Mouse (Mus musculus): ENCODE measurements around the gene Yod1. TPM values are rescaled to one million over a fixed set of nuclear protein-coding genes. Genes with fewer than 3 reads are reported as not detected.

Yod1 gene
- 10.4 and 11.2 TPM in 2 replicates for polyA plus RNA-seq (2012; rRNA removed)

GRCm38 (mm10) chr1:130717291-130717871 lies at the start of gene Yod1:
Gene Yod1 (plus strand): TSS chr1:130717327.
- H3K4me1 ChIP-seq (ENCODE audit: control insufficient read depth, insufficient read depth, low read length), result no peaks in the 10 kb centered on the region
- H3K4me3 ChIP-seq (ENCODE audit: control insufficient read depth, low read depth, low read length), result peak within 1 kb of the TSS; percentile 93
- TF ChIP-seq CTCF (IDR thresholded peaks at IDR 0.05; ENCODE audit: control insufficient read depth, insufficient read depth, insufficient replicate concordance, low read depth, low read length) (no peak), POLR2A (IDR thresholded peaks at IDR 0.05; ENCODE audit: control insufficient read depth, low read depth, low read length) (no peak; the same call in 1 of the 2 replicates)
- H3K27me3 ChIP-seq (ENCODE audit: control insufficient read depth, insufficient read depth, low read length), result no peaks in the 10 kb centered on the region
- no peaks in the 10 kb centered on the region for H3K36me3 ChIP-seq (ENCODE audit: control insufficient read depth, insufficient read depth, low read length)
- H3K27ac ChIP-seq (ENCODE audit: control insufficient read depth, insufficient read depth, low read depth, low read length), result peak within 1 kb of the TSS; percentile 88

GRCm38 (mm10) chr1:130678551-130678950 lies 38.6 kb upstream of the Yod1 start:
- no peak overlapping the region for H3K4me3 ChIP-seq (ENCODE audit: control insufficient read depth, low read depth, low read length)
- no peaks in the 10 kb centered on the region for H3K36me3 ChIP-seq (ENCODE audit: control insufficient read depth, insufficient read depth, low read length)
- TF ChIP-seq POLR2A (IDR thresholded peaks at IDR 0.05; ENCODE audit: control insufficient read depth, low read depth, low read length) (no peak), CTCF (IDR thresholded peaks at IDR 0.05; ENCODE audit: control insufficient read depth, insufficient read depth, insufficient replicate concordance, low read depth, low read length) (no peak)
- H3K27ac ChIP-seq (ENCODE audit: control insufficient read depth, insufficient read depth, low read depth, low read length), result no peak overlapping the region
- H3K4me1 ChIP-seq (ENCODE audit: control insufficient read depth, insufficient read depth, low read length), result no peaks in the 10 kb centered on the region
- no peaks in the 10 kb centered on the region for H3K27me3 ChIP-seq (ENCODE audit: control insufficient read depth, insufficient read depth, low read length)

GRCm38 (mm10) chr1:130681075-130681474 lies 36.1 kb upstream of the Yod1 start:
- Histone ChIP-seq H3K4me3 (ENCODE audit: control insufficient read depth, low read depth, low read length) (no peak overlapping the region), H3K4me1 (ENCODE audit: control insufficient read depth, insufficient read depth, low read length) (no peaks in the 10 kb centered on the region), H3K27ac (ENCODE audit: control insufficient read depth, insufficient read depth, low read depth, low read length) (no peak overlapping the region), H3K36me3 (ENCODE audit: control insufficient read depth, insufficient read depth, low read length) (no peaks in the 10 kb centered on the region), H3K27me3 (ENCODE audit: control insufficient read depth, insufficient read depth, low read length) (no peaks in the 10 kb centered on the region)
- TF ChIP-seq POLR2A (IDR thresholded peaks at IDR 0.05; ENCODE audit: control insufficient read depth, low read depth, low read length), result no peak
- TF ChIP-seq CTCF (IDR thresholded peaks at IDR 0.05; ENCODE audit: control insufficient read depth, insufficient read depth, insufficient replicate concordance, low read depth, low read length), result no peak

GRCm38 (mm10) chr1:130681656-130682413 lies 35.3 kb upstream of the Yod1 start:
- Histone ChIP-seq H3K4me1 (ENCODE audit: control insufficient read depth, insufficient read depth, low read length) (no peaks in the 10 kb centered on the region), H3K27ac (ENCODE audit: control insufficient read depth, insufficient read depth, low read depth, low read length) (no peak overlapping the region), H3K4me3 (ENCODE audit: control insufficient read depth, low read depth, low read length) (no peak overlapping the region), H3K36me3 (ENCODE audit: control insufficient read depth, insufficient read depth, low read length) (no peaks in the 10 kb centered on the region), H3K27me3 (ENCODE audit: control insufficient read depth, insufficient read depth, low read length) (no peaks in the 10 kb centered on the region)
- TF ChIP-seq CTCF (IDR thresholded peaks at IDR 0.05; ENCODE audit: control insufficient read depth, insufficient read depth, insufficient replicate concordance, low read depth, low read length) (no peak), POLR2A (IDR thresholded peaks at IDR 0.05; ENCODE audit: control insufficient read depth, low read depth, low read length) (no peak)

- H3K4me1 ChIP-seq (ENCODE audit: control insufficient read depth, insufficient read depth, low read length), result no peaks in the 10 kb centered on the region
- H3K27me3 ChIP-seq (ENCODE audit: control insufficient read depth, insufficient read depth, low read length), result no peaks in the 10 kb centered on the region
- H3K36me3 ChIP-seq (ENCODE audit: control insufficient read depth, insufficient read depth, low read length), result no peaks in the 10 kb centered on the region
- no peak overlapping the region for H3K4me3 ChIP-seq (ENCODE audit: control insufficient read depth, low read depth, low read length)
- TF ChIP-seq POLR2A (IDR thresholded peaks at IDR 0.05; ENCODE audit: control insufficient read depth, low read depth, low read length) (no peak), CTCF (IDR thresholded peaks at IDR 0.05; ENCODE audit: control insufficient read depth, insufficient read depth, insufficient replicate concordance, low read depth, low read length) (no peak)
- no peak overlapping the region for H3K27ac ChIP-seq (ENCODE audit: control insufficient read depth, insufficient read depth, low read depth, low read length)
Measured at GRCm38 (mm10) chr1:130683905-130684304, 33.2 kb upstream of the Yod1 start.

- TF ChIP-seq POLR2A (IDR thresholded peaks at IDR 0.05; ENCODE audit: control insufficient read depth, low read depth, low read length) (no peak), CTCF (IDR thresholded peaks at IDR 0.05; ENCODE audit: control insufficient read depth, insufficient read depth, insufficient replicate concordance, low read depth, low read length) (no peak)
- no peak overlapping the region for H3K4me3 ChIP-seq (ENCODE audit: control insufficient read depth, low read depth, low read length)
- H3K4me1 ChIP-seq (ENCODE audit: control insufficient read depth, insufficient read depth, low read length), result no peaks in the 10 kb centered on the region
- no peaks in the 10 kb centered on the region for H3K27me3 ChIP-seq (ENCODE audit: control insufficient read depth, insufficient read depth, low read length)
- H3K36me3 ChIP-seq (ENCODE audit: control insufficient read depth, insufficient read depth, low read length), result peaks cover 10% of the 10 kb centered on the region
- H3K27ac ChIP-seq (ENCODE audit: control insufficient read depth, insufficient read depth, low read depth, low read length), result no peak overlapping the region
Measured at GRCm38 (mm10) chr1:130698601-130699000, 18.5 kb upstream of the Yod1 start.

GRCm38 (mm10) chr1:130699937-130700633 lies 17.0 kb upstream of the Yod1 start:
- H3K36me3 ChIP-seq (ENCODE audit: control insufficient read depth, insufficient read depth, low read length), result peaks cover 9% of the 10 kb centered on the region
- no peaks in the 10 kb centered on the region for H3K4me1 ChIP-seq (ENCODE audit: control insufficient read depth, insufficient read depth, low read length)
- no peak for TF ChIP-seq CTCF (IDR thresholded peaks at IDR 0.05; ENCODE audit: control insufficient read depth, insufficient read depth, insufficient replicate concordance, low read depth, low read length)
- TF ChIP-seq POLR2A (IDR thresholded peaks at IDR 0.05; ENCODE audit: control insufficient read depth, low read depth, low read length), result no peak
- no peak overlapping the region for H3K27ac ChIP-seq (ENCODE audit: control insufficient read depth, insufficient read depth, low read depth, low read length)
- no peaks in the 10 kb centered on the region for H3K27me3 ChIP-seq (ENCODE audit: control insufficient read depth, insufficient read depth, low read length)
- H3K4me3 ChIP-seq (ENCODE audit: control insufficient read depth, low read depth, low read length), result no peak overlapping the region

Data from testis, adult 2 months (tissue).